Mouse (Mus musculus) lung, postnatal 10 days (tissue): ENCODE data around the gene A4gnt.
A peak's percentile ranks its signal among the peaks of the same experiment; 100 is the strongest.

Source experiments
- DNase-seq: peaks from one replicate; pipeline ENCODE4 v3.0.0; 2021

A4gnt gene

DNA sequence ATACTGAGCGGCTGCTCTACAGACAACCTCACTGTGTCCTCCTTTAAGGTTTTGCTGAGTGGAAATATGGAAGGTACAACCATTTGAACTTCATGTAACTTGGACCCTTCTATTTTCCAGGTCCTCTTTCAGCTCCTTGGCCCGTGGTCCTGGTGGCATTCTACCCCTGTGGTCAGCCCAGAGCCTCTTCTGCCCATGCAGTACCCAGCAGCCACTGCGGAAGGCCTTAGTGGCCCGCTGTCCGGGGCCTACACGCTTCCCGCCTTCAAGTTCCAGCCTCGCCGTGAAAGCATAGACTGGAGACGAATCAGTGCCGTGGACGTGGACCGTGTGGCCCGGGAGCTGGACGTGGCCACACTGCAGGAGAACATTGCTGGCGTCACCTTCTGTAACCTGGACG, 24.9 kb downstream of the A4gnt start:
- DNase-seq = no peak

DNA sequence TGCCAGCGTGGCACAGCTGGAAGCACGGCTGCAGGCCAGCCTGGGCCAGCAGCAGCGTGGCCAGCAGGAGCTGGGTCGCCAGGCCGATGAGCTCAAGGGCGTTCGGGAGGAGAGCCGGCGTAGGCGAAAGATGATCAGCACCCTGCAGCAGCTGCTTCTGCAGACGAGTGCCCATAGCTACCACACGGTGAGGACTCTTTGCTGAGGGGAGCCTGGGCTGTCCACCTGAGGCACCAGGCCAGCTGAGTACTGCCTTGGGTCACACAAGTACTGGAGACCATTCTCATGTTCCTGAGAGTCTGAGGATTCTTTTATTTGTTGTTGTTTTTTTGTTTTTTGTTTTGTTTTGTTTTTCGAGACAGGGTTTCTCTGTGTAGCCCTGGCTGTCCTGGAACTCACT, 25.4 kb downstream of the A4gnt start:
- DNase-seq = no peak

DNA sequence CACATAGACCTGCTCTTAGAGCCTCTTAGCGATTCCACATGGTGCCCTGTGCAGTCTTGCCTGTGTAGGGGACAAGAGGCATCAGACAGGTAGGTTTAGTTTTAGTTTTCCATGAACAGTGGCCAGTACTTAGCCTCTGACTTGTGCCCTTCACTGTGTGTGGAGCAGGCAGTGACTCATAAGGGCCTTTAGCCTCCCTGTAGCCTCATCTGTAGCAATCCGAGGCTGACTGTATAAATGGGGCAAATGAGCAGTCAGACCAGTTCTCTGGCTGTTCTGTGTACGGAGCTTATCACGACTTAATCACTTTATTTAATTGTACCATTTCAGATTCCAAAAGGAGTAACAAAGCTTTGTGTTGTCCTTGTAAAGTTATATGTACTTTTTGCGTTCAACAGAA, 27.7 kb downstream of the A4gnt start:
- no peak for DNase-seq

DNA sequence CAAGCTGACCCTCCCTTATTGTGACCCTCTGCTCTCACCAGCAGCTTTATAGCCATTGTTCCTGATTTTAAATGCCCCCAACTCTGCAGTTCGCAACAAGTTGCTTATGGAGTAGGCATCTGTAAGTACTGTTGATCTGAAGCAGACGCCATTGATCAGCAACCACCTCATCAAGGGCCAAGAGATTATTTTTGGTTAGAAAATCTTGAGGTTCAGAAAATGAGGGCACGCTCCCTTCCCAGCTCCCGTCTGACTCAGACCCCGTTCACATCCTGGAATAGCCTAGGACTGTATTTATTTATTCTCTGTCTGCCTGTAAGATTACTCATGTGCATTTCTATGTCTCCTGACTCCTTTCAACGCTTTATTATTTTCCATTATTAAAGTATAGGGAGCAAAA, 33.1 kb downstream of the A4gnt start:
- peak; percentile 55 for DNase-seq

DNA sequence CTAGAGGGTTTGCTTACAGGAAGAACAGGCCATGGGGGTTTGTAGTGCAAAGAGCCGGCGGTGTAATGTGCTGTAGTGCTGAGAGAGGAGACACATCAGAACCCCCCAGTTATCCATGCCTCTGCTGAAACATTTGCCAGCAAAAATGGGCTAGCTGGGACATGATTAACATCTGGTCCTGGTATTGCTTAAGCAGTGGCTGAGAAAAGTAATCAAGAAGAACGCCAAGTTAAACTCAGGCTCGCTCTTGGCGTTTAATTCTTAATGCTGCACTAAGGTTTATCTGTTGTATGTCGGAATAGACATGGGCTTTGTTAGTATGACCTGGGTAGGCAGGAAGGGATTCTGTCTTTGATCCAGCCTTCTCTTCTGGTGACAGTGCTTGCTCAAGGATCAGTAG, 33.8 kb downstream of the A4gnt start:
- DNase-seq = no peak

DNA sequence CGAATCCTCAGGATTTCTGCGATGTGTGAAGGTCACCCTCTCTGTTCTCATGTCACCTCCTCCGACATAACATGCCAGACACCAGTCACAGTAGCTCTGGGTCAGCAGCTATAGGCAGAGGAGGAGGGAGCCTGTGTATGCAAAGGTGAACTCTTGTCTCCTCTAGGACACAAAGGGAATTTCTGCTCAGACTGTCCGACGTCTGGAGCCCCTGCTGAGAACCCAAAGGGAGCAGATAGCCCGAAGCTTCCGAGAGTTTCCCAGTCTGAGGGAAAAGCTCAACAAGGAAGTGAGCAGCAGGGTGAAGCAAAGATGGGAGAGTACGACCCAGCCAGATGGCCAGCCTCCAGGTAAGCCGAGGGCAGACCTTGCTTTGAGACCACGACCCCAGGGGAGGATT, 48.5 kb downstream of the A4gnt start:
- DNase-seq = no peak

DNA sequence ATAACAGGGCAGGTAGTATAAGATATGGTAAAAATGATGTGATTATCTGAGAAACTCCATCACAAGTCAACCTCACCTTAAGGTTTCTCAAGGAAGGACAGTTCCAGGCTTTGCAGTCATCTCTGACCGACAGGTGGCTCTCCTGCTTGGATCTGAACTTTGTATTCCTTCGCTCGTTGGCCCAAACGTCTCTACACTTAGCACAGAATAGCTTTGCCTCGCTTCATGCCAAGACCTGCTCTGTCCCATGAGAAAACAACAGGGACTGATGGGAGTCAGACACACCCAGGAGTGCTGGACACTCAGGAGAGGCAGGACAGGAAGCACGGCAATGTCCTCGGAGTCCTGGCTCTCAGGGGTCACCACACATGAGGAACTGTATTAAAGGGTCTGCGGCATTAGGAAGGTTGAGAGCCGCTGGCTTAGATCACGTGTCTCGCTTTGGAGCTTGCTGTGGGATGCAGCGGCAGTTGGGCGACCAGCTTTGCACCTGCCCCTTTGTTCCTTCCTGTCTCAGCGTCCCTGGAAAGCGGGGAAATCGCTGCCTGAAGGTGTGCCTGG, 49.4 kb downstream of the A4gnt start:
- no peak for DNase-seq

DNA sequence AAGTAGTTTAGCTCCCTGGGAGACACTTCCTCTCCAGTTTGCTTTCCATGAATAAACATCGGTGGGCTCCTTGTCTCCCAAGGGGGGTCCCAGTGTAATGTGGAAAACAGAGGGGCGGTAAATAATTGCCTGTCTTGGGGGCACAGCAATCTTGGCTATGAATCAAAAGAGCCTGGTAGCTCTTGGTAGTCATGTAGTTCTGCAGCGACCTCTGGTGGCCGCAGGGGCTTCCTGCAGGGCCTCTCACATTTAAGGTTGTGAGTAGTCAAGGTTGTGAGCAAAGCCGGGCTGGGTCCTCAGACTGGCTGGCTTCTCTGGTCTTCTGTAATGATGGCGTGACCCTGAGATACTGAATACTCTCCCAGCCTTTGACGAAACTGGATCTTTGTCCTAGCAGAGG, 50.1 kb downstream of the A4gnt start:
- peak; percentile 72 for DNase-seq

DNA sequence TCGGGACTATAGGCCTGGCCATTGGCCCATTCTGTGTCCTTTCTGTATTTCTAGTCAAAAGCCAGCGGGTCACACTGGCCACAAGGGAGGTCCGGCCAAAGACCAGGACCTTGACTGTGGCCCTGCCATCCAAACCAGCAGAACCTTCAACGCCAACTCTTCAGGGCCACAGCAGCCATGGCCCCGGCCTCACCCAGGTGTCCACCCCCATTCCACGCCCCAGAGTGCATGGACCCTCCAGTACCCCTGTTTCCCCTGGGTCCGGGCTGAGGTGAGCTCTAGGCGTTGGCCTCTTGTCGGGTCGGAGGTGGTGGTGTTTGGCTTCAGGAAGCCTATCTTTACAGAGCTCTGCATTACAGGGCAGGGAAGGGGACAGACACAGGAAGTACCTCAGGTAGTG, 50.6 kb downstream of the A4gnt start:
- no peak for DNase-seq

DNA sequence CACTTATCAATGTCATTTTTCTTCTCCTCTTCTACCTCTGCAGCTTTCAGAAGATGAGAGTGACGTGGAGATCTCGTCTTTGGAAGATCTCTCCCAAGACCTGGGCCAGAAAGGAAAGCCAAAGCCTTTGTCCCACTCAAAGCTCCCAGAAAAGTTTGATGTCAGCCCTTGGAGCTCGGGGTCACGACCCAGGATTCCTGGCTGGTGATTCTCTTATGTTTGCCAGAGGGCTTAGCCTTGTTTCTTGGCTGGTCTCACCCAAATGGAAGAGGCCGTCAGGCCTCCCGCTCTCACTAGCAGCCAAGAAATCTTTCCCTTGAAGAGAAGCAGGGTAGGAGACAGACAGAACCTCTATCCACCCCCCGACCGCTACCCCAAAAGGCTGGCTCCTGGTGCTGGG, 55.3 kb downstream of the A4gnt start:
- DNase-seq = peak; percentile 76

DNA sequence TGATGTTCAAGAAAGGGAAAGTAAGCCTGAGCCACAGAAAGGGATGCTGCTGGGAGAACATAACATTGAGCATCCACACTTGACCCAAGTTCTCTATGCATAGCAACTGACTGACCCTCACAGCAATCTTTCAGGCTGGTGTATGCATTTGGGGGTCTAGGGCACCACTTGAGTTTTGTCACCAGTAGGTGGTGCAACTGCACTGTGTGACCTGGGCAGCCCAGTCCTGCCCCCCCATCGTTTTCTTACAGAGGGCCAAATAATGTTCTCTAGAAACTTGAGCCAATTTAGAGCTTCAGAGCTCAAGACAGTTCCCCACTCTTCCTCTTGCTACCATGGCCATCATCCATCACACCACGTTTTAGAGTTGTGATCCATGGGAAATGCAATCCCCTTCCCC, 59.3 kb downstream of the A4gnt start:
- DNase-seq = peak; percentile 50
